Mouse (Mus musculus): ENCODE data around the gene Ipo7. TPM values are rescaled to one million over a fixed set of nuclear protein-coding genes. Genes with fewer than 3 reads are reported as not detected.
A peak's percentile ranks its signal among the peaks of the same experiment; 100 is the strongest.
"Not testable (repeated sequence)": the region's sequence is repeated elsewhere in the genome, so short reads cannot be mapped to it uniquely, and the experiment has no call there.

Ipo7 gene
- 15.4 and 18.6 TPM in 2 replicates for polyA plus RNA-seq (2014; fragmentation: Nextera tagmentation; extraction: Ambion mirVana)

DNA sequence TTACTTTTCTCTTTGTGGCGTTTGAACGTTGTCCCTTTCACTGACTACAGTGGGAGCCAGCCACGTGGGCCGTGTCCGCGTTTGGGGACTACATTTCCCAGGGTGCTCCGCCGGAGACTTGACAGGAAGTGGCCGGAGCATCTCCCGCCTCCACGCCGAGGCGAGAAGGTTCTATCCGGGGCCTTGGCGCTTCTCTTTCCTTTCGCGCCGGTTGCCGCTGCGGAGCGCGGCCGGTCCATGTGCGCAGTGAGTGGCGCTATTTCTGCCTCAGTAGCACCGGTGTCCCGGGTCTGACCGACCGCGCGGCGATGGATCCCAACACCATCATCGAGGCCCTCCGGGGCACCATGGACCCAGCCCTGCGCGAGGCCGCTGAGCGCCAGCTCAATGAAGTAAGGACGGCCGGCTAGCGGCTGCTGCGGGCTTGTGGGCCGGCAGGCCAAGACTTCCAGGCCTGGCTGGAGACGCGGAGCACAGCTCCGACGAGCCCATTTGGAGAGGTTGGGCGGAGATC lies at the start of gene Ipo7:
Ipo7 (plus strand) TSS at position 158 of the 514 bp plus-strand sequence.
- ATAC-seq: peak; percentile 99
- DNase-seq (ENCODE audit: low spot score): peak; percentile 96
- Histone ChIP-seq H3K4me1 (ENCODE audit: control insufficient read depth, insufficient read depth, low read length) (peaks cover 9% of the 10 kb centered on the region; the same call in 1 of the 2 replicates), H3K27me3 (replicated peaks; ENCODE audit: control insufficient read depth, insufficient read depth, low read length) (no peaks in the 10 kb centered on the region), H3K9me3 (replicated peaks; ENCODE audit: control insufficient read depth, low read length) (no peaks in the 10 kb centered on the region), H3K36me3 (ENCODE audit: control insufficient read depth, insufficient read depth, low read length) (no peaks in the 10 kb centered on the region), H3K9ac (ENCODE audit: low read length) (peak within 1 kb of the TSS; percentile 96), H3K27ac (ENCODE audit: low read depth, low read length) (peak within 1 kb of the TSS; percentile 90), H3K4me3 (ENCODE audit: low read depth, low read length) (peak within 1 kb of the TSS; percentile 100), H3K4me2 (ENCODE audit: low read length) (peak within 1 kb of the TSS; percentile 92)
- WGBS: under 1% methylated on average over 48 of the region's 48 CpGs

DNA sequence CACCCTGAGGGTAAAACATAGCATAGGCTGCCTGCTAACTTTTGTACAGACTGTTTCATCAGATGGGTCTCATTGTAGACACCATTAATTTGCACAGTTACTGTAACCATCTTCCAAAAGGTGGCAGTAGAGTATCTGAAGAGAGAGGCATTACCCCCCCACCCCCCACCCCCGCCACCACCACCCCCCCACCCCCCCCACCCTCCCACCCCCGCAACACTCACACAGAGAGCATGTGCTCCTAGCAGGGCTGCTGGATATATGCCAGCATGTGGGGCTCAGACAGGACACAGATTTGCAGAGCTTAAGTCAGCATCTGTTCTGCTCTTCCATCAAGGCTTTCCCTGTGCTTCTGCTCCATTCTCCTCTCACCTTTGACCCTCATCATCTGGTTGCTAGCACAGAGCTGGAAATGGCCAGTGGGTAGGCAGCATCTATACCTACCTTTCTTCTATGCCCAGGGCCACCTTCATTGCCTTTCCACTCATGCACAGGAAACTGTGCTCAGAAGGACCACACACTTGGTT lies 49.1 kb upstream of the Ipo7 start:
- Histone ChIP-seq H3K4me2 (ENCODE audit: low read length) (peak overlapping the region; percentile 2; the same call in 1 of the 2 replicates), H3K27me3 (replicated peaks; ENCODE audit: control insufficient read depth, insufficient read depth, low read length) (no peaks in the 10 kb centered on the region), H3K9ac (ENCODE audit: low read length) (no peak overlapping the region), H3K36me3 (ENCODE audit: control insufficient read depth, insufficient read depth, low read length) (peaks cover 10% of the 10 kb centered on the region), H3K4me1 (ENCODE audit: control insufficient read depth, insufficient read depth, low read length) (peaks cover 10% of the 10 kb centered on the region; the same call in 1 of the 2 replicates), H3K4me3 (ENCODE audit: low read depth, low read length) (no peak overlapping the region), H3K27ac (ENCODE audit: low read depth, low read length) (peak overlapping the region; percentile 88), H3K9me3 (replicated peaks; ENCODE audit: control insufficient read depth, low read length) (no peaks in the 10 kb centered on the region)
- WGBS: 8% methylated on average over 2 of the region's 2 CpGs
- ATAC-seq: peak; percentile 90
- DNase-seq (ENCODE audit: low spot score): peak; percentile 95

DNA sequence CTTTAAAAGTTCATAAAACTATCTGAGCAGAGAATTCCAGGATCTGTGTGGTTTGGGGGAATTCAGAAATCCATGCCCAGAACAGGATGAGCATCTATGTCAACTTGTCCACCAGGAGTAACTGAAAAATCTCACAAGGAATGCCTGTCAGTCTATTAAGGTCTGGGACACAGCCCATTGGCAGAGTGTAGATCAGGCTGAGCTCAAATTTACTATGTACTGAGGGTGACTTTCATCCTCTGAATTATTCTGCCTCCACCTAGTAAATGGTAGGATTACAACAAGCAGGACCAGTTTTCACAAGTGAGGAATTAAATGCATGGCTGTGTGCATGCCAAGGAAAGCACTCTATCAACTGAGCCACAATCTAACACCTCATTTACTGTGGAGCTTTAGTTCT lies 48.5 kb upstream of the Ipo7 start:
- Histone ChIP-seq H3K4me2 (ENCODE audit: low read length) (peak overlapping the region; percentile 2; the same call in 1 of the 2 replicates), H3K4me3 (ENCODE audit: low read depth, low read length) (no peak overlapping the region), H3K9ac (ENCODE audit: low read length) (no peak overlapping the region), H3K27ac (ENCODE audit: low read depth, low read length) (peak overlapping the region; percentile 88), H3K27me3 (replicated peaks; ENCODE audit: control insufficient read depth, insufficient read depth, low read length) (no peaks in the 10 kb centered on the region), H3K4me1 (ENCODE audit: control insufficient read depth, insufficient read depth, low read length) (peaks cover 10% of the 10 kb centered on the region; the same call in 1 of the 2 replicates), H3K9me3 (replicated peaks; ENCODE audit: control insufficient read depth, low read length) (no peaks in the 10 kb centered on the region), H3K36me3 (ENCODE audit: control insufficient read depth, insufficient read depth, low read length) (peaks cover 10% of the 10 kb centered on the region)
- DNase-seq (ENCODE audit: low spot score) (no peak), ATAC-seq (0 out of 2 replicates have a peak, but pooled peaks have one; percentile 10)

DNA sequence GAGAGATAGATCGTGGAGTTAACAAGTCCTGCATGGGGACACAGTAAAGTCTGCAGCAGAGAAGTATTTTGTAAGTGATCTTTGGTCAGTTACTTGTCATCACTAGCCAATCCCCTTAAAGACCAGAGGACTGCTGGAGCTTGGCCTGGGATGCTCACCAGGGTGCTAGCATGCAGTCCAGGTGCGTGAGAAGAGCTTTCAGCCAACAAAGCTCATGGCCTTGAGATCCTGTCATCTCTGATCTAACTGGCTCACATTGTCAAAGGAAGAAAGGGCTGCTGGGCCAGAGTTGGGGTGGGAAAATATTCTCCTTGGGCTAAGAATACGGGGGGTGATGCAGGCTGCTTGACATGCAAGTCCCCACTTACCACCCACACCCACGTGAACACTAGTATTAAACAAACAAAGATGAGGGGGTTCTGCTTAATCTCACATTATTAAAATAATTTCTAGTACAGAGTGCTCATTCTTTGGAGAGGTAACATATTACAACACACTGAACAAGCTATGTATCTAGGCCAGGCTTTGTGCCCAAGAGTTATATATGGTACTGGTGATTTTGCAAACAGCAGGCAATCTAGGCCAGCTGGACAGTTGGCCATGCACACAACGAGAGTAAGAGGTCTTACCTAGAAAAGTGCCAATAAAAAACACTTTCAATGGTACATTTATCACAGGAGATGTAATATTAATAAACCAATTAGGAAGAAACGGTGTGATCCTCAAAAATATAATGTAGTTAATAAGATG lies 41.9 kb upstream of the Ipo7 start:
- no peaks in the 10 kb centered on the region for H3K9me3 ChIP-seq (replicated peaks; ENCODE audit: control insufficient read depth, low read length)
- H3K27me3 ChIP-seq (replicated peaks; ENCODE audit: control insufficient read depth, insufficient read depth, low read length): no peaks in the 10 kb centered on the region
- no peaks in the 10 kb centered on the region for H3K4me1 ChIP-seq (ENCODE audit: control insufficient read depth, insufficient read depth, low read length)
- WGBS: 93% methylated on average over 6 of the region's 6 CpGs
- no peak overlapping the region for H3K27ac ChIP-seq (ENCODE audit: low read depth, low read length)
- no peak overlapping the region for H3K4me3 ChIP-seq (ENCODE audit: low read depth, low read length)
- H3K9ac ChIP-seq (ENCODE audit: low read length): no peak overlapping the region
- peaks cover 56% of the 10 kb centered on the region for H3K36me3 ChIP-seq (ENCODE audit: control insufficient read depth, insufficient read depth, low read length)
- no peak overlapping the region for H3K4me2 ChIP-seq (ENCODE audit: low read length)
- ATAC-seq (no peak), DNase-seq (ENCODE audit: low spot score) (no peak)

DNA sequence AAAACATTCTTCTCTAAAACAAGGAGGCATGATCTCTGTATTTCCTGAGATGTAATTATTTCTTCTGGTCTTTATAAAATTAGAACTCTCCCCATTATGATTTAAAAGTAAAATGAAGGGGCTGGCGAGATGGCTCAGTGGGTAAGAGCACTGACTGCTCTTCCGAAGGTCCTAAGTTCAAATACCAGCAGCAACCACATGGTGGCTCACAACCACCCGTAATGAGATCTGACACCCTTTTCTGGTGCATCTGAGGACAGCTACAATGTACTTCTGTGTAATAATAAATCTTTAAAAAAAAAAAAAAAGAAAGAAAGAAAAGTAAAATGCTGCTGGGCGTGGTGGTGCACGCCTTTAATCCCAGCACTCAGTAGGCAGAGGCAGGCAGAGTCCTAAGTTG lies 40.9 kb upstream of the Ipo7 start:
- peaks cover 64% of the 10 kb centered on the region for H3K36me3 ChIP-seq (ENCODE audit: control insufficient read depth, insufficient read depth, low read length)
- H3K9ac ChIP-seq (ENCODE audit: low read length); DNase-seq (ENCODE audit: low spot score): not testable (repeated sequence)

DNA sequence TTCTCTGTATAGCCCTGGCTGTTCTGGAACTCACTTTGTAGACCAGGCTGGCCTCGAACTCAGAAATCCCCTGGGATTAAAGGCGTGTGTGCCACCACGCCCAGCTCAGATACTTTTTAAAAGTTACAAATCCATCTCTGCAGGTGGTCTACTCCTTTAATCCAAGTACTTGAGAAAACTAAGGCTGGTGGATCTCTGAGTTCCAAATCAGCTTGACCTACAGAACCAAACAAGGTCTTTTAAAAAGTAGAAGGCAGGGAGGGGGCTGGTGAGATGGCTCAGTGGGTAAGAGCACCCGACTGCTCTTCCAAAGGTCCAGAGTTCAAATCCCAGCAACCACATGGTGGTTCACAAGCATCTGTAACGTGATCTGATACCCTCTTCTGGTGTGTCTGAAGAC lies 33.5 kb upstream of the Ipo7 start:
- ATAC-seq; DNase-seq (ENCODE audit: low spot score); H3K9ac ChIP-seq (ENCODE audit: low read length); H3K27ac ChIP-seq (ENCODE audit: low read depth, low read length); H3K4me3 ChIP-seq (ENCODE audit: low read depth, low read length); H3K27me3 ChIP-seq (replicated peaks; ENCODE audit: control insufficient read depth, insufficient read depth, low read length); H3K4me1 ChIP-seq (ENCODE audit: control insufficient read depth, insufficient read depth, low read length); H3K9me3 ChIP-seq (replicated peaks; ENCODE audit: control insufficient read depth, low read length): not testable (repeated sequence)
- 74% methylated on average over 5 of the region's 5 CpGs for WGBS
- H3K36me3 ChIP-seq (ENCODE audit: control insufficient read depth, insufficient read depth, low read length): peaks cover 24% of the 10 kb centered on the region
- H3K4me2 ChIP-seq (ENCODE audit: low read length): peak overlapping the region; percentile 76; the same call in 1 of the 2 replicates

More for the DNA sequence above, 40.9 kb upstream of the Ipo7 start:
- not testable (repeated sequence) for H3K27ac ChIP-seq (ENCODE audit: low read depth, low read length); H3K4me3 ChIP-seq (ENCODE audit: low read depth, low read length); H3K27me3 ChIP-seq (replicated peaks; ENCODE audit: control insufficient read depth, insufficient read depth, low read length); H3K4me2 ChIP-seq (ENCODE audit: low read length); H3K9me3 ChIP-seq (replicated peaks; ENCODE audit: control insufficient read depth, low read length); ATAC-seq; H3K4me1 ChIP-seq (ENCODE audit: control insufficient read depth, insufficient read depth, low read length)
- WGBS: 73% methylated on average over 5 of the region's 5 CpGs

DNA sequence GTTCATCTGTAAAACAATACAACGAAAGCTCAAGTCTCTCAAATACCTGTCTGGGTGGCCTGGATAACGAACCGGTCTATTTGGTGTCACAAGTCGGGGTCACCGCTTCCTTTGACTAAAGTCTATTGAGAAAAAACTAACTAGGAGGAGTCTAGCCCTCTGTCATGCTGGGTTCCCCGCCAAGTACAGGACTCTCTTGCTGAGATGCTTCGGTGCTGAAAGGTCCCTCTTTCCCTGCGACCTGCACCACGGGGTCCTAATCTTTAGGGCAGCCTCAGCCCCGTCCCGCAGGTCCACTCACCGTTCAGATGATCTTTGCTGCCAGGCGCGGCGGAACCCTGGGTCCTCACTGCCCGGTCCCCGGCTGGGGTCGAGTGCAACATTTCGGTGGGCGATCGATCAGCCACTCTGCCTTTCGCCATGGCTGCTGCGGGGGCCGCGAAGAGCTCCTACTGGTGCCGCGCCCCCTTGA lies 32.4 kb upstream of the Ipo7 start:
- peak; percentile 37 for ATAC-seq
- DNase-seq (ENCODE audit: low spot score): no peak

DNA sequence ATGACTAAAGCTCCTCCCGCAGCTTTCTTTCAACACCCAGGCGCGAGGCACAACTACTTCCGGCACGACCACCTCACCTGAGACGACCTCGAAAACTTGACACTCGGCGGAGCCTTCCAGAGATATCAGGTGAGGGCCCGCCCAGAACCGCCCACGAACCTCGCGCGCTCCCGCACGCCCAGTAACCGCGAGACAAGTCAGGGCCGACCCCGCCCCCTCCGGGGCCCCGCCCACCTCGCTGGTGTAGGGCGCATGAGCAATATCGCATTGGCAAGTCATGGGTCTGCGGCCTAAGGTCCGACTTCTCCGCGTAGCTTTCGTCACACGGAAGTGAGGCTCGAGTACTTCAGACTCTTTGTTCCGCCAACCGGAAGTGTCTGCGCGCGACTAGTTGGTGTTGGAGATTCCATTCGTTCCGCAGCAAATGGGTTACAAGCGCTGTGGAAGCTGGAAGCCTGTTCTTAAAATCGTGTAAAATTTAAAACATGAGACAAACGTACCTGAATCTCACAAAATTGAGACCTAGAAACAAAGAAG lies 31.9 kb upstream of the Ipo7 start:
- H3K9me3 ChIP-seq (replicated peaks; ENCODE audit: control insufficient read depth, low read length): no peaks in the 10 kb centered on the region
- ATAC-seq (peak; percentile 99), DNase-seq (ENCODE audit: low spot score) (peak; percentile 100)
- no peaks in the 10 kb centered on the region for H3K27me3 ChIP-seq (replicated peaks; ENCODE audit: control insufficient read depth, insufficient read depth, low read length)
- peaks cover 9% of the 10 kb centered on the region for H3K4me1 ChIP-seq (ENCODE audit: control insufficient read depth, insufficient read depth, low read length)
- peak overlapping the region; percentile 76 for H3K27ac ChIP-seq (ENCODE audit: low read depth, low read length)
- peak overlapping the region; percentile 73 for H3K9ac ChIP-seq (ENCODE audit: low read length)
- H3K36me3 ChIP-seq (ENCODE audit: control insufficient read depth, insufficient read depth, low read length): peaks cover 15% of the 10 kb centered on the region
- peak overlapping the region; percentile 56 for H3K4me3 ChIP-seq (ENCODE audit: low read depth, low read length)
- H3K4me2 ChIP-seq (ENCODE audit: low read length): peak overlapping the region; percentile 76
- WGBS: under 1% methylated on average over 43 of the region's 43 CpGs

More for the DNA sequence above, 32.4 kb upstream of the Ipo7 start:
- H3K9ac ChIP-seq (ENCODE audit: low read length): peak overlapping the region; percentile 73
- no peaks in the 10 kb centered on the region for H3K9me3 ChIP-seq (replicated peaks; ENCODE audit: control insufficient read depth, low read length)
- H3K4me1 ChIP-seq (ENCODE audit: control insufficient read depth, insufficient read depth, low read length): peaks cover 9% of the 10 kb centered on the region
- H3K4me3 ChIP-seq (ENCODE audit: low read depth, low read length): peak overlapping the region; percentile 56
- WGBS: 1% methylated on average over 27 of the region's 27 CpGs
- H3K36me3 ChIP-seq (ENCODE audit: control insufficient read depth, insufficient read depth, low read length): peaks cover 15% of the 10 kb centered on the region
- H3K4me2 ChIP-seq (ENCODE audit: low read length): peak overlapping the region; percentile 76
- H3K27me3 ChIP-seq (replicated peaks; ENCODE audit: control insufficient read depth, insufficient read depth, low read length): no peaks in the 10 kb centered on the region
- 0 out of 2 replicates have a peak overlapping the region, but pooled peaks have one; percentile 76 for H3K27ac ChIP-seq (ENCODE audit: low read depth, low read length)

Measured in forebrain, embryonic 14.5 days (tissue).